Mouse (Mus musculus) ES-E14 (cell line): ENCODE measurements around the gene Oprl1. TPM values are rescaled to one million over a fixed set of nuclear protein-coding genes. Genes with fewer than 3 reads are reported as not detected.

Experiments
- DNase-seq: peaks from one replicate; pipeline ENCODE4 v3.0.0-alpha.2; 2013; ENCODE audit warnings: low read depth, low spot score
- H3K27ac ChIP-seq: 2 replicates; pipeline ENCODE4 v1.5.1; 2012; ENCODE audit warnings: low read depth, mild to moderate bottlenecking, low read length, moderate library complexity, mixed read lengths; ENCODE audit not compliant: poor library complexity, insufficient read depth, severe bottlenecking
- H3K36me3 ChIP-seq: 2 replicates; pipeline ENCODE4 v1.6.1; 2012; ENCODE audit warnings: mild to moderate bottlenecking, low read length, moderate library complexity, mixed read lengths; ENCODE audit not compliant: control insufficient read depth, poor library complexity, insufficient read depth, severe bottlenecking
- H3K4me1 ChIP-seq, 2 experiments: fragments of 150-350 bp in 1 of 2; sonication (generic) in 1 of 2; 2 replicates each; pipeline ENCODE4 v1.6.1; 2012; ENCODE audit warnings: low read length in 2 of 2, mild to moderate bottlenecking in 1 of 2, mixed read lengths in 1 of 2; ENCODE audit not compliant: control insufficient read depth in 2 of 2, insufficient read depth in 2 of 2, poor library complexity in 1 of 2
- H3K4me3 ChIP-seq, 2 experiments: fragments of 150-350 bp in 1 of 2; sonication (generic) in 1 of 2; 2 replicates each; pipeline ENCODE4 v1.5.1; 2012; ENCODE audit warnings: low read length in 2 of 2, low read depth in 1 of 2, mild to moderate bottlenecking in 1 of 2, mixed read lengths in 1 of 2; ENCODE audit not compliant: insufficient read depth in 1 of 2, poor library complexity in 1 of 2, severe bottlenecking in 1 of 2
- H3K9ac ChIP-seq: 2 replicates; pipeline ENCODE4 v1.6.1; 2012; ENCODE audit warnings: low read depth, mild to moderate bottlenecking, low read length, mixed read lengths; ENCODE audit not compliant: poor library complexity, insufficient read depth, severe bottlenecking
- H3K9me3 ChIP-seq: fragments of 150-350 bp; sonication (generic); 2 replicates; pipeline ENCODE4 v1.6.1; 2012; ENCODE audit warnings: low read depth, mild to moderate bottlenecking, low read length; ENCODE audit not compliant: control insufficient read depth, insufficient read depth
- CHD2 ChIP-seq: IDR thresholded peaks from 2 replicates; pipeline ENCODE4 v1.6.1; 2014; ENCODE audit warnings: mild to moderate bottlenecking, low read depth, low read length, inconsistent platforms
- HCFC1 ChIP-seq: IDR thresholded peaks from 2 replicates; pipeline ENCODE4 v1.6.1; 2012; ENCODE audit warnings: low read length, inconsistent platforms, borderline replicate concordance; ENCODE audit not compliant: insufficient read depth
- MAFK ChIP-seq: IDR thresholded peaks from 2 replicates; pipeline ENCODE4 v1.6.1; 2014; ENCODE audit warnings: mild to moderate bottlenecking, low read depth, low read length, inconsistent platforms; ENCODE audit not compliant: insufficient read depth
- ZC3H11A ChIP-seq: IDR thresholded peaks from 2 replicates; pipeline ENCODE4 v1.6.1; 2012; ENCODE audit warnings: low read depth, mild to moderate bottlenecking, inconsistent platforms, low read length, borderline replicate concordance
- ZNF384 ChIP-seq: IDR thresholded peaks from 2 replicates; pipeline ENCODE4 v1.6.1; 2012; ENCODE audit warnings: low read depth, low read length, inconsistent platforms
- in situ Hi-C, 2 experiments: fragments of 600-800 bp; cut with MboI; formaldehyde crosslinking; loops; one replicate each; pipeline ENCODE4 v1.15.1; 2025; ENCODE audit warnings: low sequenced_read_pairs in 2 of 2, inconsistent platforms in 1 of 2; ENCODE audit not compliant: unreplicated experiment in 2 of 2
- total RNA-seq: library from RNA; depleted of rRNA; stranded (reverse); fragments of 300-350 nt; gene quantifications from 2 replicates; pipeline ENCODE4 v1.2.3, GENCODE M21; 2012

Oprl1 gene
- total RNA-seq, 1 experiment, result 2.9 TPM

DNA sequence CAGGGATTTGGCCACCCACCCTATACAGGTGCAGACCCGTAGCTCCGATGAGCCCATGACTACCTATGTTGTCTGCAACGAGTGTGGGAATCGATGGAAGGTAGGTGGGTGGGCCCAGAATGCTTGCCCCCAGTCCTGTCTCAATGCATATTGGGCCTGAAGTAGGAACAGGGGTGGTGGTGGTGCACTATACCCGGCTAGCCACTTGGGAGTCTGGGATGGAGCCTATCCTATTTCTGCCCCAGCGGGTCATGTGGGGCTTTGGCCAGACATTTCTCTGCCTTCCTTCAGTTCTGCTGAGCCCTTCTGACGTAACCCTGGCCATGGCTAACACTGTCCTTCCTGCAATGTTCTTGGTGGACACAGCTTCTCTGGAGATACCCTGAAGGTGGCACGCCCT, 27.2 kb upstream of the Oprl1 start:
- no peaks in the 10 kb centered on the region for H3K9me3 ChIP-seq

DNA sequence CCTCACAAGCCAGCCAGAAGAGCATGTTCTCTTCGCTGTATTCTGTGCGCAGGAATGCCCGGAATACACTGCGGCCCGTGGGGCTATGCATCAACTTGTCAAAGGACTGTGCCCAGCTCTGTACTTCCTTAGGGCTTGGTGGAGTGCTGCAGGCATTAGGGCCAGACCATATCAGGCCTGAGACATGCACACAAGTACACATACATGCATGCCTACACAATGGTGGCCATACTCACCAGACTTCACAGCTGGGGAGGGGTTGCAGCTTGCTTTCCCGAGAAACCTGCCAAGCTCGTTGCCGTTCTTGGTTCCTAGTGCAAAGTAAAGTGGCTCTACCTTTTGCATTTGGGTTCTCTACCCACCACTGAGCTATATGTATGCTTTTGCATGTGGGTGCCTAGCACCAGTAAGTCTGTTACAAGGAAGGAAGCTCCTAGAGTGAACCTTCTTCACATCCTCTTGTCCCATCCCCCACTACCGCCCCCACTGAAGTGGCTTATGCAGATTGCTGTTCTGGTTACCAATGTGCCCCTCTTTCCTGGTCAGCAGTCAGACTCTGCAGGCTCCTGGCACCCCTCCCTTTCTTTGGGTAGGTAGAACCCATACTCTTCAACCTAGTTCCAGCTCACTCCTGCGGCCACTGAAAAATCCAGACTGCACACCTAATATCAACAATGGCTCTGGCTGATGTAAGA, 25.2 kb upstream of the Oprl1 start:
- Histone ChIP-seq H3K9me3 (no peaks in the 10 kb centered on the region), H3K36me3 (peaks cover 14% of the 10 kb centered on the region; the same call in 1 of the 2 replicates), H3K4me3 (no peak overlapping the region), H3K9ac (no peak overlapping the region), H3K4me1 (peaks cover 0 to 7% of the 10 kb centered on the region in 2 experiments; a peak in 1 of 4 replicates), H3K27ac (no peak overlapping the region)
- in situ Hi-C loops, result no loop called here
- DNase-seq, result no peak
- TF ChIP-seq ZC3H11A (no peak), MAFK (no peak), CHD2 (no peak), ZNF384 (no peak), HCFC1 (no peak)

More for the DNA sequence above, 27.2 kb upstream of the Oprl1 start:
- Histone ChIP-seq H3K4me1 (no peaks in the 10 kb centered on the region), H3K27ac (no peak overlapping the region), H3K4me3 (no peak overlapping the region), H3K9ac (no peak overlapping the region), H3K36me3 (peaks cover 14% of the 10 kb centered on the region; the same call in 1 of the 2 replicates)
- TF ChIP-seq ZNF384, result no peak
- no peak for TF ChIP-seq ZC3H11A
- no peak for TF ChIP-seq MAFK
- TF ChIP-seq CHD2, result no peak
- TF ChIP-seq HCFC1, result no peak
- in situ Hi-C loops, result no loop called here
- no peak for DNase-seq

DNA sequence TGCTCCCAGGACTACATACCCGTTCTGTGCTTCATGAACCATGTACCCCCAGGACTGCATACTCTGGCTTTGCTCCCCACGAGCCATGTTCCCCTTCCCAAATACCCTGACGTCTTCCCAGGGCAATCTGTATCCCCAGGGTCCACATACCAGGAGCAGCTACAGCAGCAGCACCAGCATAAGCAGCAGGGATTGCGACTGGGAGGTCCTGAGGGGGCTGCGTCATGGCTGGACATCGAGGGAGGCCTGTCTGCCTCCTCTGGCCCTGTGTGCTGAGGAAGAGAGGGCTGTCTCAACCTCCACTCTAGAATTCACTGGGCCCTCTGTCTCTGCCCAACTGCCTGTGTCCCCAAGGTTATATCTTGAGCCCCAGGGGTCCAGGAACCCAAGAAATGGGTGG, 23.7 kb upstream of the Oprl1 start:
- H3K9me3 ChIP-seq, result no peaks in the 10 kb centered on the region
- peaks cover 0 to 7% of the 10 kb centered on the region in 2 experiments; a peak in 1 of 4 replicates for H3K4me1 ChIP-seq
- no peak overlapping the region for H3K27ac ChIP-seq
- TF ChIP-seq MAFK (no peak), ZC3H11A (no peak), CHD2 (no peak), HCFC1 (no peak), ZNF384 (no peak)
- no peak for DNase-seq
- H3K36me3 ChIP-seq, result peaks cover 14% of the 10 kb centered on the region; the same call in 1 of the 2 replicates
- in situ Hi-C loops, result no loop called here
- H3K4me3 ChIP-seq, result no peak overlapping the region
- H3K9ac ChIP-seq, result no peak overlapping the region

DNA sequence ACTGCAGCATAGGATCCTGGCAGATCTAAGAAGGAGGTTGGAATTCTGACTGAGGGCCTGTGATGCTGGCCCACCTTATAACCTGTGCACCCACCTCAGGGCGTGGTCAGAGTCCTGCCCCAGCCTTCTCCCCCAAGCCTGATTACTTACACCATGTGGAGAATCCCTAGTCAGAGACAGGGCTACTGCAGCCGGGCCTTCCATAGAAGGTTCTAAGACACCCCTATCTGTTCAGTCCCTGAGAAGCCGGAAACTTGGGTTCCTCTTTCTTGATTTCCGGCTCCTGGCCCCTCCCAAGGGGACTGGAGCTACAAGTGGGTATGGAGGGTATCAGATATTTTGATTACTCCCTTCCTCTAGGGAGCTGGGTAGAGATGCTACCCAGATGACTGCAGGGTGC, 23.2 kb upstream of the Oprl1 start:
- H3K36me3 ChIP-seq, result peaks cover 13% of the 10 kb centered on the region; the same call in 1 of the 2 replicates
- in situ Hi-C loops, result no loop called here
- no peak for TF ChIP-seq HCFC1
- TF ChIP-seq ZC3H11A, result no peak
- TF ChIP-seq CHD2, result no peak
- TF ChIP-seq MAFK, result no peak
- TF ChIP-seq ZNF384, result no peak
- no peak for DNase-seq
- H3K4me1 ChIP-seq, result peaks cover 0 to 7% of the 10 kb centered on the region in 2 experiments; a peak in 1 of 4 replicates
- no peak overlapping the region for H3K9ac ChIP-seq
- H3K4me3 ChIP-seq, result no peak overlapping the region
- no peaks in the 10 kb centered on the region for H3K9me3 ChIP-seq
- H3K27ac ChIP-seq, result no peak overlapping the region

DNA sequence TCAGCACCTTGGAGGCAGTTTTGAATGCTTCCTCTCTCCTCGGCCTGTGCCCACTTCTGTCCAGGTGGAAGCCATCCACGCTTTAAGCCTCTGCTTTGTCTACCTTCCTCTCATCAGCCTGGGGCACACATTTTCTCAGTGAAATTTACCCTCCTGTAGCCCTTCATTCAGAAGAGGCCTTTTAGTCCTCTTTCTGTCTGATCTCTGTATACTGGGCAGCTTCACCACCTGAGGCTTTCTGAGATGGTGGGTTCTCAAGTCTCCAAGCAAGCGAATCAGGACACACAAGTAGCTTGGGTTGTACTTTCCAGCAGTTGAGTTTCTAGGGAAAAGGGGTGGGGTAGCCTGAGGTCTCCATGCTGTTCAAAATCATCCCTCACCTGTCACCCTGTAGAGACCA, 22.5 kb upstream of the Oprl1 start:
- H3K27ac ChIP-seq, result no peak overlapping the region
- peaks cover 0 to 7% of the 10 kb centered on the region in 2 experiments; a peak in 1 of 4 replicates for H3K4me1 ChIP-seq
- TF ChIP-seq CHD2 (no peak), HCFC1 (no peak), ZNF384 (no peak), ZC3H11A (no peak), MAFK (no peak)
- H3K9ac ChIP-seq, result no peak overlapping the region
- in situ Hi-C loops, result no loop called here
- DNase-seq, result no peak
- no peaks in the 10 kb centered on the region for H3K9me3 ChIP-seq
- no peak overlapping the region for H3K4me3 ChIP-seq
- H3K36me3 ChIP-seq, result peaks cover 12% of the 10 kb centered on the region; the same call in 1 of the 2 replicates
